Mouse (Mus musculus): ENCODE results near the gene Siglecg.
"Not testable (repeated sequence)": the region's sequence is repeated elsewhere in the genome, so short reads cannot be mapped to it uniquely, and the experiment has no call there.

The Siglecg gene

GRCm38 (mm10) chr7:43408131-43408553, at the start of gene Siglecg:
Siglecg (plus strand) TSS chr7:43408204.
- no peak for DNase-seq (ENCODE audit: low spot score)

- DNase-seq (ENCODE audit: low spot score) = no peak
Observed at GRCm38 (mm10) chr7:43358556-43358955, 49.4 kb upstream of the Siglecg start.

DNA sequence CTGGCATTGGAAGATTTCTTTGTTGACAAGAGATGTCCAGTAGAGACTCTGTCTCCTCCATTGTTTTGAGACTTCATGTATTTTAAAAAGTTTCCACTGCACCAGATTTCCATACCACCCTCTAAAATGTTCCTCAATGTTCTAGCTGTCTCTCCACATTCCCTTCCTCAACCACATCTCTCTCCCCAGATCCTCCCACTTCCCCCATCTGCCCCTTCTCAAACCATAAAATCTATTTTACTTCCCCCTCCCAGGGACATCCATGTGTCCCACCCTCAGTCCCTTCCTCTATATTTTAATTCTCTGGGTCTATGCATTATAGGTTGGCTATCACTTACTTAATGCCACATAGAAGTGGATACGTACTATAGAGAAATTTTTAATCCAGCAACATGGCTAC, 46.6 kb upstream of the Siglecg start:
- no peak for DNase-seq (ENCODE audit: low spot score)

GRCm38 (mm10) chr7:43362021-43362420, 46.0 kb upstream of the Siglecg start:
- DNase-seq (ENCODE audit: low spot score) = no peak

- DNase-seq (ENCODE audit: low spot score) = peak; percentile 54
Observed at GRCm38 (mm10) chr7:43378226-43378625, 29.8 kb upstream of the Siglecg start.

GRCm38 (mm10) chr7:43392349-43393121, 15.5 kb upstream of the Siglecg start:
- DNase-seq (ENCODE audit: low spot score) = no peak

GRCm38 (mm10) chr7:43399501-43399900, 8.5 kb upstream of the Siglecg start:
- DNase-seq (ENCODE audit: low spot score) = no peak

GRCm38 (mm10) chr7:43402718-43403117, 5.3 kb upstream of the Siglecg start:
- DNase-seq (ENCODE audit: low spot score) = no peak

DNA sequence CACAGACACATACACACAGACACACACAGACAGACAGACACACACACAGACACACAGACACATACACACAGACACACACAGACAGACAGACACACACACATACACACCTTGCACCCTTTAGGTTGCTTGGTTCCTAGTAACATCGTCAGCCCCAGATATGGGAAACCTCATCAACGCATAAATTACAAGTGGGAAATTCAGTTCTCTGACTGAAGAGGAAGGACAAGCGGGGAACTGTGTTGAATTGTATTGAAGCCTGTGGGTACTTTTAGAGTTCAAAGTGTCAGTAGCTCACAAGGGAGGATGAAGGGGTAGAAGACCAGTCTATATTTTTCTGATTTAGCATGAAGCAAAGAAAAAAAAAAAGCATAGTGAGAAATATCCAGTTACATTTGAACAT, 431 bp upstream of the Siglecg start:
- no peak for DNase-seq (ENCODE audit: low spot score)

- DNase-seq (ENCODE audit: low spot score) = no peak
Observed at GRCm38 (mm10) chr7:43409084-43409483, 1.1 kb downstream of the Siglecg start.

DNA sequence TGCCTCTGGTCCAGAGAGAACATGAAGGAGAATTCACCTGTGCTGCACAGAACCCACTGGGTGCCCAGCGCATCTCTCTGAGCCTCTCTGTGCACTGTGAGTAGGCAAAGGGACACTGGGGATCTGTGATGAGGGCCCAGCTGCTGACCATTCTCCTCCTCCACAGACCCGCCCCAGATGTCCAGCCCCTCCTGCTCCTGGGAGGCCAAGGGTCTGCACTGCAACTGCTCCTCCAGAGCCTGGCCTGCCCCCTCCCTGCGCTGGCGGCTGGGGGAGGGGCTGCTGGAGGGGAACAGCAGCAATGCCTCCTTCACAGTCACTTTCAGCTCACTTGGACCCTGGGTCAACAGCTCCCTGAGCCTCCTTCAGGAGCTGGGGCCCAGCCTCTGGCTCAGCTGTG, 3.7 kb downstream of the Siglecg start:
- not testable (repeated sequence) for DNase-seq (ENCODE audit: low spot score)

- DNase-seq (ENCODE audit: low spot score) = no peak
Observed at GRCm38 (mm10) chr7:43417298-43417697, 9.3 kb downstream of the Siglecg start.

GRCm38 (mm10) chr7:43422995-43423617, 15.1 kb downstream of the Siglecg start:
- peak; percentile 93 for DNase-seq (ENCODE audit: low spot score)

DNA sequence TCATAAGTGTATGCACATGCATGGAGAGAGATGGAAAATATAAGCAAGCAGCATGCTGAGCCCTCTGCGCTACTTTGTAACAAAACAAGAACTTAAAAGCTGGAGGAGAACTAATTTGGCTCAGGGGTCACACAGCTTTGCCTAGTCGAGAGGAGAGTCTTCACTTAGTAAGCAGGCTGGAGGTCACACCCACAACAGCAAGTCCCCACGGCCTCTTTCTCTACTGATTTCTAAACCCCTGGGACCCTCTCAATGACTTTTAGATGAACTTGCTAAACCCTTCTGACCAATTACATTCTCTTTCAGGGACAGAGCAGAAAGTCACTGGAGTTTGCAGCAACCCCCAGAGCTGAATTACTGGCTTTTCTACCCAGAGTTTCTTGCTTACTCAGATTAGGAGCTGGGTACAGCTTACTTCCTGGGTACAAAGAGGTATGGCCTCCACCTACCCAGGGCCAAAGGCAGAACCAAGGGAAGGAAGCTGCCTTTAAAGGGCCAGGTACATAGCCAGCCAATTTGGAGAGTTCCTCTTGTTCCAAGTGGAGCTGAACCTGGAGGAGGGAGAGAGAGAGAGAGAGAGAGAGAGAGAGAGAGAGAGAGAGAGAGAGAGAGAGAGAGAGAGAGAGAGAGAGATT, 16.1 kb downstream of the Siglecg start:
- no peak for DNase-seq (ENCODE audit: low spot score)

DNA sequence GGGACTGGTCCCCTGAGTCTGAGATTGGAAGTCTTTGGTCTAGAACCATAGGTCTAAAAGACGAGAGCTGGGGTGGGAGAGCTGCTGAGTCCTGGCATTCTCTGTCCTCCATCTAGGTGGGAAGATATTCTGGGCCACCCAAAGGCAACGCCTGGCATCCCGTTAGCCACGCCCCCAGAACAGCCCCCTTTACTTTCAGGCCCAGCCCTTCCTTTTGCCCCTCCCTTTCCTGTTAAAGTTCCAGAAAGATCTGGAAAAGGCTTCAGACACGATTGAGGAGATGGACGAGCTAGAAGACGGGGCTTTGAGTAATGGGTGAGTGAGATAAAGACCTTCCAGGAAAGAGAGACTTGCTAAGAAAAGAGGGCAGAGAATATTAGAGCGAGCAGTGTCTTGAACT, 19.4 kb downstream of the Siglecg start, which contains the start of gene Lim2:
Lim2 (plus strand) TSS at position 265 of the 400 bp plus-strand sequence.
- no peak for DNase-seq (ENCODE audit: low spot score)

DNA sequence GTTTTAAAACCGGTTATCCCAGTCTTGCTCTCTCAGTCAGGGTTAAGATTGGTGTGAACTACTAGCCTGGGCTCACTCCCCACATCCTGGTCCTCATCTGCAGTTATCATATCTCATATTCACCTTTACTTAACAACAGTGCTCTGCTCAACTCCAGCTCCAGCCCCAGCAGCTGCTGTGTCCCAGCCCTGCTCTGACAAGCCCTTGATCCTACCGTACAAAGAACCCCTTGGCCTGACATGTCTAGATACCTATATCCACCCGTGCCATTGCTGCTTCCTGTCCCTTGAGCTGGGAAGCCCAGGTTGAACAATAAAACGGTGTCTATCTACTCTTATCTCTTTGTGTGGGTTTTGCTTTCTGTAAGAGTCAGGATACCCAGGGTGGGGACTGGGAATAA, 21.5 kb downstream of the Siglecg start:
- no peak for DNase-seq (ENCODE audit: low spot score)

GRCm38 (mm10) chr7:43432891-43433290, 24.9 kb downstream of the Siglecg start:
- no peak for DNase-seq (ENCODE audit: low spot score)

GRCm38 (mm10) chr7:43434676-43435075, 26.7 kb downstream of the Siglecg start:
- no peak for DNase-seq (ENCODE audit: low spot score)

GRCm38 (mm10) chr7:43436341-43437255, 28.6 kb downstream of the Siglecg start, which contains the start of gene Nkg7:
Nkg7 (plus strand) TSS chr7:43437073.
- DNase-seq (ENCODE audit: low spot score) = no peak

DNA sequence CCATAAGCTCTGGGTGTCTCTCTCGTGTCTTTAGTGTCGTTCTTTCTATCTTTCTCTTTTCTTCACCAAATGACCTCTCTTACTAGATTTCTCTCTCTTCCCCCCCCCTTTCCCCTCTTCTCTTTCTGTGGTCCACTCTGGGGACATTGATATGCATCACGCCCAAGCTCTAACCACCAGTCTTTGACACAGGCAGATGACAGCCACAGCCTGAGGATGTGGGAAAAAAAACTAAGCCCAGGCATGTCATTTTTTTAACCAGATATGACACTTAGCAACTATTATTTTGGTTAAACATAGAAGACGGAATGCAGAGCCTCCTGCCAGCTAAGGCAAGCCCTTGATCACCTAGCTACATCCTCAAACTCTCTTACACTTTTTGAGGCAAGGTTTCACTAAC, 30.6 kb downstream of the Siglecg start:
- no peak for DNase-seq (ENCODE audit: low spot score)

- no peak for DNase-seq (ENCODE audit: low spot score)
Observed at GRCm38 (mm10) chr7:43440482-43440881, 32.5 kb downstream of the Siglecg start, which contains the start of gene Cldnd2. Cldnd2 (plus strand) TSS chr7:43440782.

GRCm38 (mm10) chr7:43441071-43441470, 33.1 kb downstream of the Siglecg start:
- DNase-seq (ENCODE audit: low spot score) = no peak
